Mouse (Mus musculus): Measurements from ENCODE around the gene Ubash3a. TPM values are rescaled to one million over a fixed set of nuclear protein-coding genes. Genes with fewer than 3 reads are reported as not detected.

Gene Ubash3a
- total RNA-seq, 1 experiment, result 6.7 TPM

DNA sequence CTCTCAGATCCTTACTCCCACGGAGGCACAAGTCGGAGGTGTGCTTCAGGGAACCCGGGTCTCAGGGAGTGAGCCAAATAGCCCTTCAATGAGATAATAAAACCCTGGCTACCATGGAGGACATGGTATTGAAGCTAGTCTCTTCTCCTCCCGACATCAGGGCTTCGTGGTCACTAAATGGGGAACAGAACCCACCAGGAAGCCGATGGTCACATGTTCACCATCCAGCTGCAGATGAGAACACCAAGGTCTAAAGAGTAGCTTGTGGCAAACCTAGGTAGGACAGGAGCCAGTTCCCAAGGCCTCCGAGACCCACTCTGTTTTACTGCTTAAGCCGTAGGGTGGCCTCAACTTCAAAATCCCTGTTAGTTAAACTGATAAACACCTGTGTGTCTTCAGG lies 981 bp downstream of the Ubash3a start:
- DNase-seq (ENCODE audit: low read depth, low spot score), result no peak
- Histone ChIP-seq H3K36me3 (ENCODE audit: control insufficient read depth, insufficient read depth, low read length, poor library complexity, severe bottlenecking) (no peaks in the 10 kb centered on the region), H3K9me3 (ENCODE audit: control insufficient read depth, insufficient read depth, low read depth, low read length) (no peaks in the 10 kb centered on the region), H3K9ac (ENCODE audit: insufficient read depth, low read depth, low read length, poor library complexity, severe bottlenecking) (no peak overlapping the region), H3K4me3 (ENCODE audit: insufficient read depth in 1 of 2, low read depth in 1 of 2, low read length in 2 of 2, poor library complexity in 1 of 2, severe bottlenecking in 1 of 2) (no peak overlapping the region), H3K27ac (ENCODE audit: insufficient read depth, low read depth, low read length, poor library complexity, severe bottlenecking) (no peak overlapping the region), H3K4me1 (ENCODE audit: control insufficient read depth in 2 of 2, insufficient read depth in 2 of 2, low read length in 2 of 2, poor library complexity in 1 of 2) (peaks cover 2 to 8% of the 10 kb centered on the region in 2 experiments; a peak in 1 of 4 replicates)
- in situ Hi-C loops (cut with MboI; ENCODE audit: low sequenced_read_pairs in 2 of 2, unreplicated experiment in 2 of 2), result no loop called here
- TF ChIP-seq CHD2 (IDR thresholded peaks at IDR 0.05; ENCODE audit: low read depth, low read length) (no peak), MAFK (IDR thresholded peaks at IDR 0.05; ENCODE audit: insufficient read depth, low read depth, low read length) (no peak), ZNF384 (IDR thresholded peaks at IDR 0.05; ENCODE audit: low read depth, low read length) (no peak), ZC3H11A (IDR thresholded peaks at IDR 0.05; ENCODE audit: borderline replicate concordance, low read depth, low read length) (no peak), HCFC1 (IDR thresholded peaks at IDR 0.05; ENCODE audit: borderline replicate concordance, insufficient read depth, low read length) (no peak)

- in situ Hi-C loops (cut with MboI; ENCODE audit: low sequenced_read_pairs in 2 of 2, unreplicated experiment in 2 of 2), result no loop called here
- H3K36me3 ChIP-seq (ENCODE audit: control insufficient read depth, insufficient read depth, low read length, poor library complexity, severe bottlenecking), result no peaks in the 10 kb centered on the region
- no peaks in the 10 kb centered on the region for H3K9me3 ChIP-seq (ENCODE audit: control insufficient read depth, insufficient read depth, low read depth, low read length)
- no peak for TF ChIP-seq ZC3H11A (IDR thresholded peaks at IDR 0.05; ENCODE audit: borderline replicate concordance, low read depth, low read length)
- no peak for TF ChIP-seq HCFC1 (IDR thresholded peaks at IDR 0.05; ENCODE audit: borderline replicate concordance, insufficient read depth, low read length)
- TF ChIP-seq MAFK (IDR thresholded peaks at IDR 0.05; ENCODE audit: insufficient read depth, low read depth, low read length), result no peak
- no peak for TF ChIP-seq CHD2 (IDR thresholded peaks at IDR 0.05; ENCODE audit: low read depth, low read length)
- no peak for TF ChIP-seq ZNF384 (IDR thresholded peaks at IDR 0.05; ENCODE audit: low read depth, low read length)
- peaks cover 2 to 8% of the 10 kb centered on the region in 2 experiments; a peak in 1 of 4 replicates for H3K4me1 ChIP-seq (ENCODE audit: control insufficient read depth in 2 of 2, insufficient read depth in 2 of 2, low read length in 2 of 2, poor library complexity in 1 of 2)
- DNase-seq (ENCODE audit: low read depth, low spot score), result no peak
- no peak overlapping the region for H3K4me3 ChIP-seq (ENCODE audit: insufficient read depth in 1 of 2, low read depth in 1 of 2, low read length in 2 of 2, poor library complexity in 1 of 2, severe bottlenecking in 1 of 2)
- H3K27ac ChIP-seq (ENCODE audit: insufficient read depth, low read depth, low read length, poor library complexity, severe bottlenecking), result no peak overlapping the region
- no peak overlapping the region for H3K9ac ChIP-seq (ENCODE audit: insufficient read depth, low read depth, low read length, poor library complexity, severe bottlenecking)
Observed at GRCm38 (mm10) chr17:31209376-31209930, 1.8 kb downstream of the Ubash3a start.

- DNase-seq (ENCODE audit: low read depth, low spot score), result no peak
- no peak overlapping the region for H3K27ac ChIP-seq (ENCODE audit: insufficient read depth, low read depth, low read length, poor library complexity, severe bottlenecking)
- no peak for TF ChIP-seq MAFK (IDR thresholded peaks at IDR 0.05; ENCODE audit: insufficient read depth, low read depth, low read length)
- TF ChIP-seq ZNF384 (IDR thresholded peaks at IDR 0.05; ENCODE audit: low read depth, low read length), result no peak
- no peak for TF ChIP-seq HCFC1 (IDR thresholded peaks at IDR 0.05; ENCODE audit: borderline replicate concordance, insufficient read depth, low read length)
- no peak for TF ChIP-seq ZC3H11A (IDR thresholded peaks at IDR 0.05; ENCODE audit: borderline replicate concordance, low read depth, low read length)
- no peak for TF ChIP-seq CHD2 (IDR thresholded peaks at IDR 0.05; ENCODE audit: low read depth, low read length)
- peaks cover 5% of the 10 kb centered on the region; the same call in 1 of the 2 replicates for H3K36me3 ChIP-seq (ENCODE audit: control insufficient read depth, insufficient read depth, low read length, poor library complexity, severe bottlenecking)
- H3K9me3 ChIP-seq (ENCODE audit: control insufficient read depth, insufficient read depth, low read depth, low read length), result no peaks in the 10 kb centered on the region
- H3K4me3 ChIP-seq (ENCODE audit: insufficient read depth in 1 of 2, low read depth in 1 of 2, low read length in 2 of 2, poor library complexity in 1 of 2, severe bottlenecking in 1 of 2), result 0 out of 4 replicates have a peak overlapping the region, but pooled peaks of 1 of the 2 experiments have one; percentile 33
- no peak overlapping the region; the same call in 1 of the 2 replicates for H3K9ac ChIP-seq (ENCODE audit: insufficient read depth, low read depth, low read length, poor library complexity, severe bottlenecking)
- peaks cover 2 to 8% of the 10 kb centered on the region in 2 experiments; a peak in 1 of 4 replicates for H3K4me1 ChIP-seq (ENCODE audit: control insufficient read depth in 2 of 2, insufficient read depth in 2 of 2, low read length in 2 of 2, poor library complexity in 1 of 2)
- in situ Hi-C loops (cut with MboI; ENCODE audit: low sequenced_read_pairs in 2 of 2, unreplicated experiment in 2 of 2), result no loop called here
Observed at GRCm38 (mm10) chr17:31210299-31210698, 2.6 kb downstream of the Ubash3a start.

GRCm38 (mm10) chr17:31211881-31212280 lies 4.2 kb downstream of the Ubash3a start:
- Histone ChIP-seq H3K27ac (ENCODE audit: insufficient read depth, low read depth, low read length, poor library complexity, severe bottlenecking) (no peak overlapping the region), H3K9me3 (ENCODE audit: control insufficient read depth, insufficient read depth, low read depth, low read length) (no peaks in the 10 kb centered on the region), H3K4me3 (ENCODE audit: insufficient read depth in 1 of 2, low read depth in 1 of 2, low read length in 2 of 2, poor library complexity in 1 of 2, severe bottlenecking in 1 of 2) (peak overlapping the region; percentile 63 to 75), H3K4me1 (ENCODE audit: control insufficient read depth in 2 of 2, insufficient read depth in 2 of 2, low read length in 2 of 2, poor library complexity in 1 of 2) (peaks cover 2 to 8% of the 10 kb centered on the region in 2 experiments; a peak in 1 of 4 replicates), H3K9ac (ENCODE audit: insufficient read depth, low read depth, low read length, poor library complexity, severe bottlenecking) (peak overlapping the region; percentile 28), H3K36me3 (ENCODE audit: control insufficient read depth, insufficient read depth, low read length, poor library complexity, severe bottlenecking) (peaks cover 10% of the 10 kb centered on the region; the same call in 1 of the 2 replicates)
- peak; percentile 49 for DNase-seq (ENCODE audit: low read depth, low spot score)
- TF ChIP-seq MAFK (IDR thresholded peaks at IDR 0.05; ENCODE audit: insufficient read depth, low read depth, low read length), result no peak
- no peak for TF ChIP-seq ZC3H11A (IDR thresholded peaks at IDR 0.05; ENCODE audit: borderline replicate concordance, low read depth, low read length)
- TF ChIP-seq CHD2 (IDR thresholded peaks at IDR 0.05; ENCODE audit: low read depth, low read length), result no peak
- no peak for TF ChIP-seq ZNF384 (IDR thresholded peaks at IDR 0.05; ENCODE audit: low read depth, low read length)
- TF ChIP-seq HCFC1 (IDR thresholded peaks at IDR 0.05; ENCODE audit: borderline replicate concordance, insufficient read depth, low read length), result no peak
- in situ Hi-C loops (cut with MboI; ENCODE audit: low sequenced_read_pairs in 2 of 2, unreplicated experiment in 2 of 2), result no loop called here

All from ES-E14 (cell line).